Comparison of ENCODE assay signal across 8 mouse cellular contexts in the genomic region with DNA sequence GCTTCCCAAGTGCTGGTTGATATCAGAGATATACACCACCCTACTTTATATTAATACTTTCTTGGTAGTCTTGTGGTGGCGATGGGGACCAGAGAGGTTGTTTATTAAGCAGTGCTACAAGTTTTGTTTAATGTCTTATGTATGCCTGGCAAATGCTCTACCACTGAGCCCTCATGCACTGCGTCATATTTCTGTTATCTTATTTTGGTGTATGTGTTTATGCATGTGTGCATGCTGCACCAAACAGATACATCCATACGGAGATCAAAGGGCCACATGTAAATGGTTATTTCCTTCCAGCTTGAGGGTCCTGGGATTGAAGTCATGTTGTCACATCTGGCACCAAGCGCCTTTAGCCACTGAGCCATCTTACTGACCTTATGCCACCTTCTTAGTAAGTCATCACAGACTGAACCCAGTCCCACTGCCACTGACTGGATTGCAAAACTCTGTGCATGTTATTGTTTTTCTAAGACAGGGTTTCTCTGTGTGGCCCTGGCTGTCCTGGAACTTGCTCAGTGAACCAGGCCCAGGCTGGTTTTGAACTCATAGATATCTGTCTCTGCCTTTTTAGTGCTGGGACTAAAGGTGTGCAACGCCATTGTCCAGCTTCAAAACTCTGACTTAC. TPM values are rescaled to one million over a fixed set of nuclear protein-coding genes. Genes with fewer than 3 reads are reported as not detected.
A peak's percentile ranks its signal among the peaks of the same experiment; 100 is the strongest.
DNase-seq lines count a peak whose midpoint lies in the region; ATAC-seq and TF ChIP-seq lines count a peak whose summit lies in the region.

No protein-coding gene starts in this region.

- no peaks in the 10 kb centered on the region for H3K27me3 ChIP-seq in heart, embryonic 13.5 days (replicated peaks)
- H3K27me3 ChIP-seq in embryonic facial prominence, embryonic 11.5 days (ENCODE audit: control insufficient read depth, insufficient read depth, low read length): no peaks in the 10 kb centered on the region
- H3K27me3 ChIP-seq in hindbrain, postnatal 0 days (ENCODE audit: insufficient read depth, low read length): no peaks in the 10 kb centered on the region
- H3K27me3 ChIP-seq in midbrain, embryonic 13.5 days: no peaks in the 10 kb centered on the region

- intact Hi-C loops in heart, postnatal 36 days (cut with DNase I): loop anchor here (2.0 kb wide), 1 partner anchor 33 kb away; a partner anchor contains a TSS

- no peak for DNase-seq in heart, postnatal 36 days
- DNase-seq in embryonic facial prominence, embryonic 11.5 days (ENCODE audit: low spot score): no peak
- no peak for DNase-seq in hindbrain, postnatal 0 days (ENCODE audit: low spot score)
- no peak for DNase-seq in retina, embryonic 14.5 days (ENCODE audit: low spot score)
- DNase-seq in thymus, postnatal 14 days: no peak
- DNase-seq in frontal cortex, postnatal 14 days (ENCODE audit: low spot score in 2 of 2): no peak

- H3K4me1 ChIP-seq in heart, embryonic 13.5 days: peaks cover 46% of the 10 kb centered on the region
- H3K4me1 ChIP-seq in embryonic facial prominence, embryonic 11.5 days (ENCODE audit: control insufficient read depth, insufficient read depth, low read length): no peaks in the 10 kb centered on the region; the same call in none of the 2 replicates
- peaks cover 21% of the 10 kb centered on the region for H3K4me1 ChIP-seq in hindbrain, postnatal 0 days (ENCODE audit: insufficient read depth, low read length)
- peaks cover 50% of the 10 kb centered on the region for H3K4me1 ChIP-seq in midbrain, embryonic 13.5 days (replicated peaks)

- H3K9ac ChIP-seq in heart, embryonic 13.5 days: peak overlapping the region; percentile 88
- H3K9ac ChIP-seq in embryonic facial prominence, embryonic 11.5 days (replicated peaks; ENCODE audit: low read length): no peak overlapping the region
- H3K9ac ChIP-seq in hindbrain, postnatal 0 days (replicated peaks; ENCODE audit: low read length): 0 out of 2 replicates have a peak overlapping the region, but pooled peaks have one; percentile 18
- H3K9ac ChIP-seq in midbrain, embryonic 13.5 days (replicated peaks): peak overlapping the region; percentile 87

- peak overlapping the region; percentile 88 for H3K4me2 ChIP-seq in heart, embryonic 13.5 days
- H3K4me2 ChIP-seq in embryonic facial prominence, embryonic 11.5 days (ENCODE audit: low read depth, low read length): peak overlapping the region; percentile 62
- peak overlapping the region; percentile 88 for H3K4me2 ChIP-seq in hindbrain, postnatal 0 days (ENCODE audit: low read depth, low read length)
- H3K4me2 ChIP-seq in midbrain, embryonic 13.5 days (replicated peaks): peak overlapping the region; percentile 69

- 87% methylated on average over 5 of the region's 5 CpGs for WGBS in heart, embryonic 13.5 days
- WGBS in embryonic facial prominence, embryonic 11.5 days: 75% methylated on average over 5 of the region's 5 CpGs
- WGBS in hindbrain, postnatal 0 days: 90% methylated on average over 5 of the region's 5 CpGs
- 90% methylated on average over 5 of the region's 5 CpGs for WGBS in midbrain, embryonic 13.5 days

- TF ChIP-seq CTCF in hindbrain, postnatal 0 days (IDR thresholded peaks at IDR 0.05; ENCODE audit: low read depth): no peak

- no peaks in the 10 kb centered on the region for H3K9me3 ChIP-seq in heart, embryonic 13.5 days
- H3K9me3 ChIP-seq in embryonic facial prominence, embryonic 11.5 days (replicated peaks; ENCODE audit: control insufficient read depth, low read length): no peaks in the 10 kb centered on the region
- H3K9me3 ChIP-seq in hindbrain, postnatal 0 days (ENCODE audit: low read length): no peaks in the 10 kb centered on the region
- no peaks in the 10 kb centered on the region for H3K9me3 ChIP-seq in midbrain, embryonic 13.5 days

- peaks cover 28% of the 10 kb centered on the region for H3K36me3 ChIP-seq in heart, embryonic 13.5 days
- H3K36me3 ChIP-seq in embryonic facial prominence, embryonic 11.5 days (replicated peaks; ENCODE audit: control insufficient read depth, insufficient read depth, low read depth, low read length): no peaks in the 10 kb centered on the region
- H3K36me3 ChIP-seq in hindbrain, postnatal 0 days (ENCODE audit: insufficient read depth, low read length): no peaks in the 10 kb centered on the region
- peaks cover 19% of the 10 kb centered on the region for H3K36me3 ChIP-seq in midbrain, embryonic 13.5 days

- H3K27ac ChIP-seq in heart, embryonic 13.5 days (replicated peaks): no peak overlapping the region
- no peak overlapping the region for H3K27ac ChIP-seq in embryonic facial prominence, embryonic 11.5 days (replicated peaks; ENCODE audit: low read depth, low read length)
- no peak overlapping the region for H3K27ac ChIP-seq in hindbrain, postnatal 0 days
- no peak overlapping the region for H3K27ac ChIP-seq in midbrain, embryonic 13.5 days

- peak overlapping the region; percentile 89 for H3K4me3 ChIP-seq in heart, embryonic 13.5 days
- H3K4me3 ChIP-seq in embryonic facial prominence, embryonic 11.5 days (ENCODE audit: low read depth, low read length): peak overlapping the region; percentile 84
- peak overlapping the region; percentile 84 for H3K4me3 ChIP-seq in hindbrain, postnatal 0 days (ENCODE audit: low read length)
- peak overlapping the region; percentile 91 for H3K4me3 ChIP-seq in midbrain, embryonic 13.5 days (replicated peaks)

- no peak for ATAC-seq in heart, embryonic 13.5 days (ENCODE audit: extremely low read depth, insufficient number of reproducible peaks, low FRiP score, low TSS enrichment)
- ATAC-seq in embryonic facial prominence, embryonic 11.5 days (replicated peaks; ENCODE audit: insufficient number of reproducible peaks, low FRiP score, low TSS enrichment, low read depth): no peak
- no peak for ATAC-seq in hindbrain, postnatal 0 days
- ATAC-seq in midbrain, embryonic 13.5 days: no peak

RNA-seq across cellular contexts. Expression of a gene that starts 1.2 kb away (rescaled TPM):
- 17.7 and 18.2 TPM in 2 replicates for polyA plus RNA-seq in heart, embryonic 13.5 days (2015; fragmentation: Nextera tagmentation; extraction: Ambion mirVana)
- total RNA-seq in heart, postnatal 36 days (2021): 1 to 10 TPM; 7.6 to 9.2 TPM
- 39.1 and 42.8 TPM in 2 replicates for polyA plus RNA-seq in embryonic facial prominence, embryonic 11.5 days (2014; fragmentation: Nextera tagmentation; extraction: Ambion mirVana)
- 3.2 and 4.8 TPM in 2 replicates for total RNA-seq in hindbrain, postnatal 0 days (2014; rRNA removed)
- polyA plus RNA-seq in hindbrain, postnatal 0 days (2015; fragmentation: Nextera tagmentation; extraction: Ambion mirVana): 14.1 and 18.9 TPM in 2 replicates
- 39.0 and 39.6 TPM in 2 replicates for polyA plus RNA-seq in midbrain, embryonic 13.5 days (2015; fragmentation: Nextera tagmentation; extraction: Ambion mirVana)

RNA-seq across cellular contexts. Expression of a gene that starts 1.3 kb away (rescaled TPM):
- 1,110 and 1,235 TPM in 2 replicates for polyA plus RNA-seq in heart, embryonic 13.5 days (2015; fragmentation: Nextera tagmentation; extraction: Ambion mirVana)
- 1,000 to 10,000 TPM; 1,521 to 1,571 TPM for total RNA-seq in heart, postnatal 36 days (2021)
- polyA plus RNA-seq in embryonic facial prominence, embryonic 11.5 days (2014; fragmentation: Nextera tagmentation; extraction: Ambion mirVana): 621 and 639 TPM in 2 replicates
- 368 and 408 TPM in 2 replicates for total RNA-seq in hindbrain, postnatal 0 days (2014; rRNA removed)
- polyA plus RNA-seq in hindbrain, postnatal 0 days (2015; fragmentation: Nextera tagmentation; extraction: Ambion mirVana): 713 and 717 TPM in 2 replicates
- 500 and 520 TPM in 2 replicates for polyA plus RNA-seq in midbrain, embryonic 13.5 days (2015; fragmentation: Nextera tagmentation; extraction: Ambion mirVana)

RNA-seq across cellular contexts. Expression of a gene that starts 33.2 kb away (rescaled TPM):
- polyA plus RNA-seq in heart, embryonic 13.5 days (2015; fragmentation: Nextera tagmentation; extraction: Ambion mirVana): 8.0 and 8.8 TPM in 2 replicates
- total RNA-seq in heart, postnatal 36 days (2021): 1 to 10 TPM; 7.5 to 9.2 TPM
- 14.9 and 16.4 TPM in 2 replicates for polyA plus RNA-seq in embryonic facial prominence, embryonic 11.5 days (2014; fragmentation: Nextera tagmentation; extraction: Ambion mirVana)
- total RNA-seq in hindbrain, postnatal 0 days (2014; rRNA removed): 2.7 and 5.1 TPM in 2 replicates
- 10.0 and 10.3 TPM in 2 replicates for polyA plus RNA-seq in hindbrain, postnatal 0 days (2015; fragmentation: Nextera tagmentation; extraction: Ambion mirVana)
- 16.4 and 18.0 TPM in 2 replicates for polyA plus RNA-seq in midbrain, embryonic 13.5 days (2015; fragmentation: Nextera tagmentation; extraction: Ambion mirVana)

RNA-seq across cellular contexts. Expression of a gene that starts 49.6 kb away (rescaled TPM):
- 1.2 and 8.3 TPM in 2 replicates for polyA plus RNA-seq in heart, embryonic 13.5 days (2015; fragmentation: Nextera tagmentation; extraction: Ambion mirVana)
- total RNA-seq in heart, postnatal 36 days (2021): under 1 TPM; 0.22 to 0.64 TPM
- 0.17 and 0.52 TPM in 2 replicates for polyA plus RNA-seq in embryonic facial prominence, embryonic 11.5 days (2014; fragmentation: Nextera tagmentation; extraction: Ambion mirVana)
- total RNA-seq in hindbrain, postnatal 0 days (2014; rRNA removed): 8.6 and 9.1 TPM in 2 replicates
- polyA plus RNA-seq in hindbrain, postnatal 0 days (2015; fragmentation: Nextera tagmentation; extraction: Ambion mirVana): 6.3 and 7.3 TPM in 2 replicates
- 0.81 and 1.0 TPM in 2 replicates for polyA plus RNA-seq in midbrain, embryonic 13.5 days (2015; fragmentation: Nextera tagmentation; extraction: Ambion mirVana)
